Mouse (Mus musculus): ENCODE data around the gene Car10. TPM values are rescaled to one million over a fixed set of nuclear protein-coding genes. Genes with fewer than 3 reads are reported as not detected.

Car10 gene
- polyA plus RNA-seq, 1 experiment from 2014 or later: 6.3 TPM

DNA sequence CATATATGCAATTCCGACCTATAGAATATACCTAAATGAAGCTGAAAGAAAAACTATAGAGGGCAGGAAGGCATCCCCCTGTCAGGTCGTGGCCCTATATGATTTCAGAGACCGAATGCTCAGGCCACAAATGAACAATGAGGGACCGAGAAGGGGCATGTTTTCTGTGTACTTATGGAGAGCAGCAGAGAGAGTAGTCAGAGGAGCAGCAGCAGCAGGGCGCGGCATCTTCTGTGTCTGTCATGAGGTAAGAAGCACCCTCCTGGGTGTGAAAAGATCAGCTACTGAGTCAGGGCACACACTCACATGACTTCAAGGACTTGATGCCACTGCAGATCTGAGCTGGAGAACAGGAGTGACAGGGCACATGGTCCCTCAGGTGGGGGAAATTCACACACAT lies 438.4 kb downstream of the Car10 start:
- no peak for DNase-seq (ENCODE audit: low spot score)
- H3K9me3 ChIP-seq (replicated peaks; ENCODE audit: control insufficient read depth, low read length): no peaks in the 10 kb centered on the region
- H3K27me3 ChIP-seq (replicated peaks; ENCODE audit: control insufficient read depth, insufficient read depth, low read length): no peaks in the 10 kb centered on the region

GRCm38 (mm10) chr11:93548904-93549303 lies 451.1 kb downstream of the Car10 start:
- Histone ChIP-seq H3K27me3 (replicated peaks; ENCODE audit: control insufficient read depth, insufficient read depth, low read length) (no peaks in the 10 kb centered on the region), H3K4me3 (ENCODE audit: low read depth, low read length) (no peak overlapping the region), H3K4me1 (ENCODE audit: control insufficient read depth, insufficient read depth, low read length) (no peaks in the 10 kb centered on the region), H3K9ac (ENCODE audit: low read length) (no peak overlapping the region), H3K27ac (ENCODE audit: low read depth, low read length) (no peak overlapping the region), H3K9me3 (replicated peaks; ENCODE audit: control insufficient read depth, low read length) (no peaks in the 10 kb centered on the region), H3K4me2 (ENCODE audit: low read length) (no peak overlapping the region), H3K36me3 (ENCODE audit: control insufficient read depth, insufficient read depth, low read length) (no peaks in the 10 kb centered on the region)
- peak; percentile 42; the same call in 1 of the 2 replicates for ATAC-seq
- 49% methylated on average over 5 of the region's 5 CpGs for WGBS
- DNase-seq (ENCODE audit: low spot score): no peak

More for the DNA sequence above, 438.4 kb downstream of the Car10 start:
- WGBS: 89% methylated on average over 6 of the region's 6 CpGs
- no peak overlapping the region for H3K4me2 ChIP-seq (ENCODE audit: low read length)
- no peak overlapping the region for H3K9ac ChIP-seq (ENCODE audit: low read length)
- no peak overlapping the region for H3K4me3 ChIP-seq (ENCODE audit: low read depth, low read length)
- H3K27ac ChIP-seq (ENCODE audit: low read depth, low read length): no peak overlapping the region
- H3K4me1 ChIP-seq (ENCODE audit: control insufficient read depth, insufficient read depth, low read length): no peaks in the 10 kb centered on the region
- no peak for ATAC-seq
- no peaks in the 10 kb centered on the region for H3K36me3 ChIP-seq (ENCODE audit: control insufficient read depth, insufficient read depth, low read length)

DNA sequence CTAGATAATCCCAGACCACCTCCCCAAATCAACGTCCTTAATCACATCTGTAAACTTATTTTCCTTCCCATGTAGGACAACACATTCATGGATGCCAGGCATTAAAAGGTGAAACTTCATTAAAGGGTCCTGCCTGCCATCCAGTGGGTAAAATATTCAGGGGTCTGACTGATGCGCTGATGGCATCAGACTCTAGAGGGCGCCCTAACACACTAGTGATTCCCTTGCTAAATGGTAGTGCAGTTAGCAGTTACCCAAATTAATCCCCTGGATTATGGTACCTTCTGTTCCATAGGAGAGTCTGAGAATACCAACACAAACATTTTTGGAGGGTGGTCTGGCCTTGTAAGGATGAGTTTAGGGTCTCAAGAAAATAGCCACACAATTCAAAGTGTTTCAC lies 453.1 kb downstream of the Car10 start:
- 6% methylated on average over 3 of the region's 3 CpGs for WGBS
- H3K27ac ChIP-seq (ENCODE audit: low read depth, low read length): no peak overlapping the region
- no peak overlapping the region for H3K4me3 ChIP-seq (ENCODE audit: low read depth, low read length)
- ATAC-seq (no peak), DNase-seq (ENCODE audit: low spot score) (peak; percentile 68)
- no peaks in the 10 kb centered on the region for H3K36me3 ChIP-seq (ENCODE audit: control insufficient read depth, insufficient read depth, low read length)
- H3K9ac ChIP-seq (ENCODE audit: low read length): no peak overlapping the region
- H3K4me1 ChIP-seq (ENCODE audit: control insufficient read depth, insufficient read depth, low read length): no peaks in the 10 kb centered on the region
- H3K9me3 ChIP-seq (replicated peaks; ENCODE audit: control insufficient read depth, low read length): no peaks in the 10 kb centered on the region
- no peak overlapping the region for H3K4me2 ChIP-seq (ENCODE audit: low read length)
- no peaks in the 10 kb centered on the region for H3K27me3 ChIP-seq (replicated peaks; ENCODE audit: control insufficient read depth, insufficient read depth, low read length)

- no peak overlapping the region for H3K9ac ChIP-seq (ENCODE audit: low read length)
- no peak overlapping the region for H3K27ac ChIP-seq (ENCODE audit: low read depth, low read length)
- WGBS: 89% methylated on average over 3 of the region's 3 CpGs
- H3K36me3 ChIP-seq (ENCODE audit: control insufficient read depth, insufficient read depth, low read length): no peaks in the 10 kb centered on the region
- ATAC-seq (no peak), DNase-seq (ENCODE audit: low spot score) (no peak)
- H3K4me2 ChIP-seq (ENCODE audit: low read length): no peak overlapping the region
- peaks cover 6% of the 10 kb centered on the region for H3K4me1 ChIP-seq (ENCODE audit: control insufficient read depth, insufficient read depth, low read length)
- no peak overlapping the region for H3K4me3 ChIP-seq (ENCODE audit: low read depth, low read length)
- H3K9me3 ChIP-seq (replicated peaks; ENCODE audit: control insufficient read depth, low read length): no peaks in the 10 kb centered on the region
- no peaks in the 10 kb centered on the region for H3K27me3 ChIP-seq (replicated peaks; ENCODE audit: control insufficient read depth, insufficient read depth, low read length)
Observed at GRCm38 (mm10) chr11:93559118-93559517, 461.3 kb downstream of the Car10 start.

GRCm38 (mm10) chr11:93560570-93560969 lies 462.7 kb downstream of the Car10 start:
- Histone ChIP-seq H3K9me3 (replicated peaks; ENCODE audit: control insufficient read depth, low read length) (no peaks in the 10 kb centered on the region), H3K27ac (ENCODE audit: low read depth, low read length) (no peak overlapping the region), H3K9ac (ENCODE audit: low read length) (no peak overlapping the region), H3K4me3 (ENCODE audit: low read depth, low read length) (no peak overlapping the region), H3K4me2 (ENCODE audit: low read length) (no peak overlapping the region), H3K27me3 (replicated peaks; ENCODE audit: control insufficient read depth, insufficient read depth, low read length) (no peaks in the 10 kb centered on the region), H3K36me3 (ENCODE audit: control insufficient read depth, insufficient read depth, low read length) (no peaks in the 10 kb centered on the region), H3K4me1 (ENCODE audit: control insufficient read depth, insufficient read depth, low read length) (peaks cover 6% of the 10 kb centered on the region)
- DNase-seq (ENCODE audit: low spot score): no peak
- 53% methylated on average over 7 of the region's 7 CpGs for WGBS
- no peak for ATAC-seq

- Histone ChIP-seq H3K27me3 (replicated peaks; ENCODE audit: control insufficient read depth, insufficient read depth, low read length) (no peaks in the 10 kb centered on the region), H3K4me2 (ENCODE audit: low read length) (no peak overlapping the region), H3K9me3 (replicated peaks; ENCODE audit: control insufficient read depth, low read length) (no peaks in the 10 kb centered on the region), H3K4me1 (ENCODE audit: control insufficient read depth, insufficient read depth, low read length) (peaks cover 6% of the 10 kb centered on the region), H3K9ac (ENCODE audit: low read length) (no peak overlapping the region), H3K27ac (ENCODE audit: low read depth, low read length) (no peak overlapping the region), H3K4me3 (ENCODE audit: low read depth, low read length) (no peak overlapping the region), H3K36me3 (ENCODE audit: control insufficient read depth, insufficient read depth, low read length) (no peaks in the 10 kb centered on the region)
- ATAC-seq: no peak
- DNase-seq (ENCODE audit: low spot score): no peak
Observed at GRCm38 (mm10) chr11:93562330-93562865, 464.6 kb downstream of the Car10 start.

GRCm38 (mm10) chr11:93565756-93566155 lies 467.9 kb downstream of the Car10 start:
- no peak overlapping the region for H3K9ac ChIP-seq (ENCODE audit: low read length)
- H3K4me1 ChIP-seq (ENCODE audit: control insufficient read depth, insufficient read depth, low read length): peaks cover 6% of the 10 kb centered on the region
- H3K36me3 ChIP-seq (ENCODE audit: control insufficient read depth, insufficient read depth, low read length): no peaks in the 10 kb centered on the region
- H3K27ac ChIP-seq (ENCODE audit: low read depth, low read length): no peak overlapping the region
- no peak for ATAC-seq
- 70% methylated on average over 3 of the region's 3 CpGs for WGBS
- H3K4me3 ChIP-seq (ENCODE audit: low read depth, low read length): no peak overlapping the region
- no peaks in the 10 kb centered on the region for H3K9me3 ChIP-seq (replicated peaks; ENCODE audit: control insufficient read depth, low read length)
- H3K4me2 ChIP-seq (ENCODE audit: low read length): no peak overlapping the region
- no peak for DNase-seq (ENCODE audit: low spot score)
- H3K27me3 ChIP-seq (replicated peaks; ENCODE audit: control insufficient read depth, insufficient read depth, low read length): no peaks in the 10 kb centered on the region

DNA sequence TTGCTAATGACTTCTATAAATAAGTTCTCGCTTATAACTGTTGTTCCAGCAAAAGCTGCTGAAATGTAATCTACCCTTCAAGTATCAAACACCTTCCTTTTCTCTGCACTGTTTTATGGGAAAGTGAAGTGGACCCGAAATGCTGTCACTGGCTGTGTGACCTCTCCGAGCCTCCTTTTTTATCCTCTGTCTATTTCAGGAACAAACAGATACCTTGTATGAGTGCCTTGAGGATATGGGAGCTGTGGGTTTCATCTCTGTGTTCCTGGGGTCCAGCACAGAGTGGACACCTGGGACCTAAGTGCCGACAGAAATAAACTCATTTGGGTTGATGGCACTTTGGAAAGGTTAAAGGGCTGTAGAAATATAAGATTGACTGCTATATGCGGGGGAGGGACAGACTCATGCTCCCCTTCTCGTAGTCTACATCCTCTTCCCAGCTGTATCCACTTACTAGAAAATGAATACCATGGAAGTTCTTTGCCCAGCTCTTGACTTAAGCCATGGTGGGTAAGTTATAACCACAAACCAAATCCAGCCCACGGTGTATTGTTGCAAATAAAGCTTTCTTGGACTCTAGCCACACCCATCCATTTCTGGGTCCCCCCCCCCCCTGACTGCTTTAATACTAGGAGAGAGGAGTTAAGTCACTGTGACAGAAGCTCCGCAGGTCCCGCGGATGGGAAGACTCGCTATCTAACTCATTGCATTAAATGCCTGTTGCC lies 474.3 kb downstream of the Car10 start:
- ATAC-seq: no peak
- WGBS: 87% methylated on average over 11 of the region's 11 CpGs
- Histone ChIP-seq H3K9me3 (replicated peaks; ENCODE audit: control insufficient read depth, low read length) (no peaks in the 10 kb centered on the region), H3K4me2 (ENCODE audit: low read length) (no peak overlapping the region), H3K4me3 (ENCODE audit: low read depth, low read length) (no peak overlapping the region), H3K9ac (ENCODE audit: low read length) (no peak overlapping the region), H3K4me1 (ENCODE audit: control insufficient read depth, insufficient read depth, low read length) (no peaks in the 10 kb centered on the region), H3K36me3 (ENCODE audit: control insufficient read depth, insufficient read depth, low read length) (no peaks in the 10 kb centered on the region), H3K27me3 (replicated peaks; ENCODE audit: control insufficient read depth, insufficient read depth, low read length) (no peaks in the 10 kb centered on the region), H3K27ac (ENCODE audit: low read depth, low read length) (no peak overlapping the region)
- DNase-seq (ENCODE audit: low spot score): no peak

DNA sequence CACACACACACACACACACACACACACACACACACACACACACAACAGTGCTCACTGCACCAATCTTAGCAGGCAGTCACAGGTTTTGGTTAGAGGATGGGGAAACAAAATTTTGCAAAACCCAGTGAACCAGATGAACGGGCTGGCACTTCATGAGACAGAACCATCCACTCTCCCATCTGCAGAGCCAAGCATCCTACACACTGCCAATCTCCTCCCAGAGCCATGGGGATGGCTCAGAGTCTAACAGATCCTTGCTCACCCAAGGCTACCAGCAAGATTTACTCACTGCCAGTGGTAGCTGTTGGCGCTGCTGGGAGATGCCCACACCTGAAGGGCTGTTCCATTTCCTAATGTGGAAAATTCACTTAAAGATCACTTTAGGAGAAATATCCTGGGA lies 479.6 kb downstream of the Car10 start:
- WGBS: 87% methylated on average over 2 of the region's 2 CpGs
- ATAC-seq (peak; percentile 43; the same call in 1 of the 2 replicates), DNase-seq (ENCODE audit: low spot score) (peak; percentile 29)
- Histone ChIP-seq H3K4me3 (ENCODE audit: low read depth, low read length) (no peak overlapping the region), H3K9ac (ENCODE audit: low read length) (no peak overlapping the region), H3K4me1 (ENCODE audit: control insufficient read depth, insufficient read depth, low read length) (no peaks in the 10 kb centered on the region), H3K27ac (ENCODE audit: low read depth, low read length) (no peak overlapping the region), H3K27me3 (replicated peaks; ENCODE audit: control insufficient read depth, insufficient read depth, low read length) (no peaks in the 10 kb centered on the region), H3K4me2 (ENCODE audit: low read length) (no peak overlapping the region), H3K9me3 (replicated peaks; ENCODE audit: control insufficient read depth, low read length) (no peaks in the 10 kb centered on the region), H3K36me3 (ENCODE audit: control insufficient read depth, insufficient read depth, low read length) (no peaks in the 10 kb centered on the region)

All from forebrain, embryonic 14.5 days (tissue).